Mouse (Mus musculus) embryonic facial prominence, embryonic 13.5 days (tissue): Measurements from ENCODE around the gene Duxf3. TPM values are rescaled to one million over a fixed set of nuclear protein-coding genes. Genes with fewer than 3 reads are reported as not detected.

Source experiments
- polyA plus RNA-seq: library from polyadenylated mRNA; unstranded; fragments of >200 nt; fragmentation: Nextera tagmentation; extraction: Ambion mirVana; gene quantifications from 2 replicates; pipeline ENCODE4 v1.2.1, GENCODE M21; 2015

Gene Duxf3
- polyA plus RNA-seq, 1 experiment from 2014 or later, result not detected

Other genes with a start within 250 kb of the Duxf3 start
- not detected in 2 replicates for gene AW822073, start 7.7 kb downstream of the Duxf3 start, polyA plus RNA-seq
- gene Gm4981, start 4.0 kb upstream of the Duxf3 start, polyA plus RNA-seq, result not detected in 2 replicates
- 88.0 and 88.8 TPM in 2 replicates for gene Gcc2, start 22.8 kb upstream of the Duxf3 start, polyA plus RNA-seq
- 114 and 126 TPM in 2 replicates for gene Lims1, start 90.8 kb upstream of the Duxf3 start, polyA plus RNA-seq
- 24.3 and 27.4 TPM in 2 replicates for gene Ranbp2, start 214.2 kb upstream of the Duxf3 start, polyA plus RNA-seq